Mouse (Mus musculus): ENCODE measurements around the gene Gvin1.
"Not testable (repeated sequence)": the region's sequence is repeated elsewhere in the genome, so short reads cannot be mapped to it uniquely, and the experiment has no call there.

The Gvin1 gene

DNA sequence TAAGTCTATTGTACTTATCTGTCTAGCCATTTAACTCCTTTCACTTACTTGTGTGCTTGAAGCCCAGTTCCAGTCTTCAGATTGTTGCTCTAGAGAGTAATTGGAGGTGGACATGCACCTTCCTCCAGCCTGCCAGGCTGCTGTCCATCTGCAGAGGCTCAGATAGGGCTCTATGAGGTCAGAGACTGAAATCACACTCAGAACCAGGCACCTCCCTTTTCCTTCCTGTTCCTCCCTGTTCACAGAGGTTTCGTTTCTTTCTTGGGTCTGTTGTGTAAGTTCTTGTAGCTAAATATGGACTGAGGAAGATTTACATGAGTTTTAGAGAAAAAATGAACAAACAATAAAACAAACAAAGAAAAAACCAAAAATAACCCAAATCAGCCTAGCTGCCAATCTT lies at the start of gene Gvin1:
Gvin1 (minus strand) TSS at position 150 of the 400 bp plus-strand sequence.
- DNase-seq (ENCODE audit: low spot score) = not testable (repeated sequence)

DNA sequence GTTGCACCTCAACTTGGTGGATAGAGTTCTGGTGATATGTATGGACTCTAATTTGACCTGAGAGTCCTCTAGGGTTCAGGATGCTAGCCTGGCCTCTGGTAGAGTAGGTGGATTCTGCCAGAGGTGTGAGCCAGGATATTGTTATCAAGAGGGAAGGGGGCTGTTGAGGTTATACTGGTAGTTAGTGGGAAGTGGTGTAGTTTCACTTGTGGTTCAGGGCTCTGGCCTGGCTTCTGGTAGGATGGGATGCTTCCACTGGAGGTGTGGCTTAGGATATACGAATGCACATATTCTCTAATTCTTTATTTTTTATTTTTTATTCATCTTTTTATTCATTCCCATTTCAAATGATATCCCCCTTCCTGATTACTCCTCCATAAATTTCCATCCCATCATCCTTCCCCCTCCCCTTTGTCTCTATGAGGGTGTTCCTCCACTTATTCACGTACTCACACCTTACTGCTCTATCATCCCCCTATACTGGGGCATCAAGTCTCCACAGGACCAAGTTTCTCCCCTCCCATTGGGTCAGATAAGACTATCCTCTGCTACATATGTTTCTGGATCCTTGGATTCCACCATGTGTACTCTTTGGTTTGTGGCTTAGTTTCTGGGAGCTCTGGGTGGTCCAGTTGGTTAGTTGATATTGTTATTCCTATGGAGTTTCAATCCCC lies 36.9 kb upstream of the Gvin1 start:
- no peak for DNase-seq (ENCODE audit: low spot score)

DNA sequence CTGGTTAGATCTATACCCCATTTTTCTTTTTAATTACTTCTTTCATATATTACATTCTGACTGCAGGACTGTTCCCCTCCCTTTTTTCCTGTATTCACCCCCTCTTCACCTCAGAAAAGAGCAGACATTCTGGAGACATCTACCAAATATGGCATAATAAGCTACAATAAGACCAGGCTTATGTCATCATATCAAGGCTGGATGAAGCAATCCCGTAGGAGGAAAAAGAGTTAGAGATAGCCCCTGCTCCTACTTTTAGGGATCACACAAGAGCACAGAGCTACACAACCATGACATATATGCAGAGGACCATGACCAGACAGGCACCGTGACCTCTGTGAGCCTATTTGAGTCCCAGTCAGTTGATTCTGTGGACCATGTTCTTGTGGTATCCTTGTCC lies 33.8 kb upstream of the Gvin1 start:
- no peak for DNase-seq (ENCODE audit: low spot score)

DNA sequence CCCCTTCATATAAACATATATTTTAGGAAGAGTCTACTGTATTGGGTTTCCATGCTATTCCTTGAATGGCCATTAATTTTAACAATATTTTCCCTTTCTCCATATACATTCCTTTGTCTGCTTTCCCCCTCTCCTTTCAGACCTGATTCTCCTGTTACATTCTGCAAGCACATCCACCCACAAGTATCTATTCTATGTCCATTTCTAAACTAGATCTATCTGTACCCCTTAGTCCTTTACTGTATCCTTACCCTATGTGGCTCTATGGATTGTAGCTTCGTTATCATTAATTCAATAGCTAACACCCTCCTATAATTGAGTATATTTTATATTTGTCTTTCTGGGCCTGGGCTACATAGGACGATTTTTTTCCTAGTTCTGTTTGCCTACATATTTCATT lies 33.1 kb upstream of the Gvin1 start:
- no peak for DNase-seq (ENCODE audit: low spot score)

DNA sequence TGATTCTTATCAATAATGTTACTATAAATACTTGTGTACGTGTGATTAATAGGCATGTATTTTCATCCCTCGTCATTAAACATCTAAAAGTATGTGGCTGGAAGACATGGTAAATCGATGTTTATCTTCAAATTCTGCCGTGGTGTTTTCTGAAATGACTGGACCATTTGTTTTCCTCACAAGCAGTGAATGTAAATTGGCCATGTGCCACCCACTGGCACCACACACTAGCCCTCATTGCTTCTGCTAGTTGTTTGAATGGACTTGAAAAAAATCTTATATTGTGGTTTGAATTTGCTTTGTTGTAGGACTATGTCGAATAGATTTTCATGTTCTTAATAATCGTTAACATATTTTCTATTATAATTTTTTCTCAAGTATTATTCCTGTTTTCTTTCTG lies 30.5 kb upstream of the Gvin1 start:
- DNase-seq (ENCODE audit: low spot score) = no peak

DNA sequence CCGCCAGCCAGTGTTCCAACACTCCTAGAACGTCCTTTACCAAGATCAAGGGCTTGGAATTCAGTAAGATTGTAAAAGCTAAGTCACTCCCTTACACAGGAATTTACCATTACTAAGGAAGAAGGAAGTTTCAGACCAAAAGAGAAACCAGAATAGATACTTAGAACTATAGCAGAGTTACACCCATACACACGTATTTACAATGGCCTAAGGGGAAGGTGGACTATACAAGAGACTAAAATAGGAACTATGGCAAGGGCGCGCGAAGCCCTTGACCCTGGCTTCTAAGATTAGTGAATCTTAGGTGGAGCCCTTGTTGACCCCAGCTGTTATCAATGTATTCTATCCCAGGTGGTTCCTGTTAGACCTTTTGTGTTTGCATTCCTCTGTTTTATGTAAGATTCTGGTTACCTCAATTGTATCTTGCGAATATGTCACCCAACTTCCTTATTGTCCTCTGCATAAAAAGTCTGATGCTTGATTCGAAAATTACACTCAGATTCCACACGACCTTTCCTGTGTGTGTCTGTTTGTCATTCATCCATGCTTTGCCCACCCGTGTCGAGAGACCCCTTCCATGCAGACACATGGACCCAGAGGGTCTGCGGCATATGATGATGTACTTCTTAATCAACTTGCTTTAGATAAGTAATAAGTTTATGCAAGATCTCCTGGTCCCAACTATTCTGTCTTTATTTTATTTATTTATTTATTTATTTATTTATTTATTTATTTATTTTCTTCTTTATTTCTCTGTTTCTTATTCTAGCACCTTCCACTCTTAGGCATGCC lies 25.6 kb upstream of the Gvin1 start:
- not testable (repeated sequence) for DNase-seq (ENCODE audit: low spot score)

DNA sequence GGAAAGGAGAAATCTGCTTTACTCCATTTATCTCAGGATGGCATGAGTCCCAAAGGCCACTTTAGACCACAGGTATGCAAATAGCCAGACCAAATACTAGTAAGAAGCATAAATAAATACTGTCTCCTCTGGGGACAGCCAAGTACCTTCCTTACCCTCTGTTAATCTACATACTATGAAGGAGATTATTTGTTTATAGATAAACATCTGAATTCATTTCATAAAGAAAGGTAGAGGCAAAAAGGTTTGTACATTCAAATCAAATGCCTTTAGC lies 22.0 kb upstream of the Gvin1 start:
- no peak for DNase-seq (ENCODE audit: low spot score)

DNA sequence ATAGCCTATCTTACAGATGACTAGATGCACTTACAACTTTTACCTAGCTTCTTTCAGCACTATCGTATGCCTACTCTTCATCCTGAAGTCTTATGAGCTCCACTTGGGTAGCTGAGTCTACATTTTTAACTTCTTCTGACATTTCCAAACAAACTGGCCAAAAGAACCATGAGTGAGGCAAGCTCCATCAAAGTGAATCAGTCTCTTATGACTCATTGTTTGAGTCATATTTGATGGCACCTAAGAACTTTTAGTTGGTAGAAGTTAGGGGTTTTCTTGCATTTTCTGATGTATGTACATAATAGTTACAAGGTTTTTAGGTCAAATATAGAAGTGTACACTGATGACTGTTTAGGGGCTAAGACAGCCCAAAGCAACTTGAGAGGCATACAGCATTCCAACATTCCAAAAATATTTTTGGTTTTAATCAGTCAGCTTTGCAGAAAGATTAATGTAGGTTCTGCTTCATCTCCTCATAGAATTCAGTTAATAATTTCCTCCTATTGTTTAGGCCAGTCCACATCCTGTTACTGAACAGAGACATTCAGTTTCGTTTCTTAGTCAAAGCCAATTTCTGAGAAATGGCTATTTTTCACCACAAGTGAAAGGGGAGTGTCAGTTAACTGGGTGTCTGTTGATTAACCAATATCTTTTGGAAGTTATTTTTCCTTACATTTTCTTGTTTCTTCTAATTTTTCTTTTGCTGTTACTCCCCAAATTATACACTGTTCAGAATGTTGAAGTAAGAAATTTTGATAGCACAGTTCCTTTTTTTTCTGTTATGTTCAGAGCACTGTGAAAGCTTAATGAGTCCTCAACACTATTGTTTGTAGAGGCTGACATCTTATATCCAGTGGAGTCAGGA lies 21.4 kb upstream of the Gvin1 start:
- no peak for DNase-seq (ENCODE audit: low spot score)

DNA sequence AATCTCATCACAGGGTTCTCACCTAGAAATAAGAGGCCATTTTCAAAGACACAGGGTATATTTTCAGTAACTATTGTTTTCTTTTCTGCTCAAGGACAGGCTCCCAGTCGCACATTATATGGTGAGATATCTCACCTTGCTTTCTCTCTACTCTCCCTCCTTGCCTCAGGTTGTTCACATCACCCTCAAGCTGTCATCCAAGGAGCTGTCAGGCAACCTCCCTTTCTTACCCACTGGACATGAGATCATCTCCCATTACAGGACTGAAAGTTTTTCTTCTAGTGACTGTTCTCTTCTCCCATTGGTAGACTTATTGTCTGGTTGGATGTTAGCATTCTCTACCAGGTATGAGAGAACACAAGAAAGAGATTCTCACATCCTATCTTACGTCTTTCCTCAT lies 20.5 kb upstream of the Gvin1 start:
- DNase-seq (ENCODE audit: low spot score) = no peak

DNA sequence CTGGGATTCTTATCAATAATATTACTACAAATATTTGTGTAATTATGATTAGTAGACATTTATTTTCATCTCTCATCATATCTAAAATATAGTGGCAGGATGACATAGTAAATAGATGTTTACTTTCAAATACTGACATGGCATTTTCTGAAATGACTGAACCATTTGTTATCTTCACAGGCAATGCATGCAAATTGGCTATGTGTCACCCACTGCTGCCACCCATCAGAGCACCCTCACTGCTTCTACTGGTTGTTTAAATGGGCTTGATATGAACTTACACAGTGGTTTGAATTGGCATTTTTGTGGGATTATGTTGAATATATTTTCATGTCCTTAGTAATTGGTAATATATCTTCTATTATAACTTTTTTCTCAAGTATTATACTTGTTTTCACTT lies 784 bp upstream of the Gvin1 start:
- not testable (repeated sequence) for DNase-seq (ENCODE audit: low spot score)

DNA sequence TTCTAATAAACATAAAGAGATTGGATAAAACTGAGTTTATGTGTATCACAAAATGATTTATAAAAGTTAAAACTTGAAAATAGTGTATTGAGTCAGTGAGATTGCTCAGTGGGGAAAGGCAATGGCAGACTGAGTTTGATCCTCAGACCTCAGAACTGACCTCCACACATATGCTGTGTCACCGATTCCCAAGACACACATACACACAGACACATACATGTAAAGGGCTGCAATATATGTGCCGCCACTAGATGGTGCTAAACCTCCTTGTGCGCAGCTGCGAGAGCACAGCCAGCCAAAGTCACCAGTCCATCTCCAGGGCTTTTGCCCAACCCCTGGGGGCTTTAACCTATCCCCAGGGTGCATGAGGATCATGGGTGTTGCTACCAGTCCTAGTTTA lies 1.4 kb downstream of the Gvin1 start:
- DNase-seq (ENCODE audit: low spot score) = not testable (repeated sequence)

DNA sequence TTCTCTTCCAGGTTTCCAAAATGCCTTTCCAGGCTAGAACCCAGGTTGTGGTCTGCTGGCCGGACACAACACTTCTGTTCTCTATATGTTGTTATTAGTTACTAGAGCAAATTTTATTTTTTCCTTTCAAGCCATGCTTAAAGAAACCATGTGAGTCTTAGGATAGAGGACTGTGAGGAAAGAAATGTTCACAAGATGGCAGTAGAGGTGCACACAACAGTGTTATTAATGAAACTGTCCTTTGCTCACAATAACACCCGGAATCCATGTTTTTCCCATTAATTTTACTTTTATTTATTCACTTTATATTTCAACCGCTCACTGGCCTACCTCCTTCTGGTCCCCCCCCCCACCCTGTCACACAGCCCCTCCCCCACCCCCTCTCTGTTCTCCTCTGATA lies 8.5 kb downstream of the Gvin1 start:
- DNase-seq (ENCODE audit: low spot score) = not testable (repeated sequence)

DNA sequence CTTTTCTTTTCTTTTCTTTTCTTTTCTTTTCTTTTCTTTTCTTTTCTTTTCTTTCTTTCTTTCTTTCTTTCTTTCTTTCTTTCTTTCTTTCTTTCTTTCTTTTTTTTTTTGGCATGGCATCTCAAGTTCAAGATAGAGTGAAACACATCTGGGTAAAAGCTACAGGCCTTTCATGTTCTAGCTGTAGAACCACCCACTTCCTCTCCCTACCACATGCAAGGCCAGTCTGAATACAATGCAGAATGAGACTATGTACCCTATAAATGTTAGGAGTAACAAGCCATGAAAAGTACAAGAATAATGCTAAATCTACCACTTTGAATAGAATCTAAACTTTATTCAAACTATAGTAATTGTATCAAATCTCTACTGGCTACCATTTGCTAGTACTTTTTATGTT lies 38.1 kb downstream of the Gvin1 start:
- not testable (repeated sequence) for DNase-seq (ENCODE audit: low spot score)

DNA sequence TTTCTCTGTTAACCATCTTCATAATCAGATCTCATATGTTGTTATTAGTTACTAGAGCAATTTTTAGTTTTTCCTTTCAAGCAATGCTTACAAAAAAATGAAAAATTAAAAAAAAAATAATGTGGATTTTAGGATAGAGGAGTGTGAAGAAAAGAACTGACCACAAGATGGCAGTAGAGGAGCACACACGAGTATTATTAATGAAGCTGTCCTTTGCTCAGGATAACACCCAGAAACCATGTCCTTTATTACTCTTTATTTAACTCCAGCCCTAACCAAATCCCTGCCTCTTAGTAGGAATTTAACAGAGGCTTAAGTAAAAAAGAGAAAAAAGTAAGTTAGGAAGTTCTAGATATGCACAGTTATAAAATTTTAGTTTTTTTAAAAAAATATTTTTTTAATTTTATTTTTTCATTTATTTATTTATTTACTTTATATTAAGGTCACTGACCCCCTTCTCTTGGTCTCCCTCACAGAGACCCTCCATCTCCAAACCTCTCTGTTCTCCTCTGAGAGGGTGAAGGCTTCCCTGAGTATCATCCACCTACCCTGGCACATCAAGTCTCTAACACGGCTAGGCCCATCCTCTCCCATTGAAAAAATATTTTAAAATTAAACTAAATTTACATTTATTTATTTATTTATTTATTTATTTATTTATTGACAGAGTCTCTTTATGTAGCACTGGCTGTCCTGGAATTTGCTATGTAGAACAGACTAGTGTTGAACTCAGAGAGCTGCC lies 69.9 kb downstream of the Gvin1 start:
- DNase-seq (ENCODE audit: low spot score) = not testable (repeated sequence)

DNA sequence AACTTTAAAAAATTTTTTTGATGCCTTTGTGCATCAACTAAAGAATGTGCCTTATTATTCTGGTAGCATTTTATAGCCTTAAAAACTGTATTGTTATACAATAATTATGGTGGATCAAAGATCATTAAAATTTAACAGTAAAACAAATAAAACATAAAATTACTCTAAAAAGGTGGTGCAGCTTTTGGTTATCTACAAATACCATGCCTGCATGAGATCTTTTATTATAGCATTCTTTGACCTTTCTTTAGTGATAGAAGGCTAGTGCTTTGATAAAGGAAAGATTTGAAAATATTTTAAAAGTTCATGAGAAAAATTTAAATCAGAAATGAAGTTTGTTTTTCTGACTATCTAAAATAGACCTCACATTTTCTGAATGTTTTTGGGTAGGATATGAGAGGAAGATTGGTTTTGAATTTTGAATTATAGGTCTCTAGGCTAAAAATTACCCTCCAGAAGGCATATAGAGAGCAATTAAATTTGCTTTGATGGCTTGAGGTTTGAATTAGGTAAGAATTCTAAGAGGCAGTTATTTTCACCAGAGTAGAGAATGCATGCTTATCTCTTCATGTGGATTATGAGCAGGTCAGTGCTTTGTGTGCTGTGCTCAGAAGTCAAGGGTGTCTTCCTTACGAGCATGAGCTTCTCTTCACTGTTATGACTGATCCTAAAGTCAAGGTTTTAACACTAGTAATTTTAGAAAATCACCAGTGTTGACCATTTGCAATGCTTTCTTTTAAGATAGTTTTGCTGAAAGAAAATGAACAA lies 73.8 kb downstream of the Gvin1 start:
- not testable (repeated sequence) for DNase-seq (ENCODE audit: low spot score)

DNA sequence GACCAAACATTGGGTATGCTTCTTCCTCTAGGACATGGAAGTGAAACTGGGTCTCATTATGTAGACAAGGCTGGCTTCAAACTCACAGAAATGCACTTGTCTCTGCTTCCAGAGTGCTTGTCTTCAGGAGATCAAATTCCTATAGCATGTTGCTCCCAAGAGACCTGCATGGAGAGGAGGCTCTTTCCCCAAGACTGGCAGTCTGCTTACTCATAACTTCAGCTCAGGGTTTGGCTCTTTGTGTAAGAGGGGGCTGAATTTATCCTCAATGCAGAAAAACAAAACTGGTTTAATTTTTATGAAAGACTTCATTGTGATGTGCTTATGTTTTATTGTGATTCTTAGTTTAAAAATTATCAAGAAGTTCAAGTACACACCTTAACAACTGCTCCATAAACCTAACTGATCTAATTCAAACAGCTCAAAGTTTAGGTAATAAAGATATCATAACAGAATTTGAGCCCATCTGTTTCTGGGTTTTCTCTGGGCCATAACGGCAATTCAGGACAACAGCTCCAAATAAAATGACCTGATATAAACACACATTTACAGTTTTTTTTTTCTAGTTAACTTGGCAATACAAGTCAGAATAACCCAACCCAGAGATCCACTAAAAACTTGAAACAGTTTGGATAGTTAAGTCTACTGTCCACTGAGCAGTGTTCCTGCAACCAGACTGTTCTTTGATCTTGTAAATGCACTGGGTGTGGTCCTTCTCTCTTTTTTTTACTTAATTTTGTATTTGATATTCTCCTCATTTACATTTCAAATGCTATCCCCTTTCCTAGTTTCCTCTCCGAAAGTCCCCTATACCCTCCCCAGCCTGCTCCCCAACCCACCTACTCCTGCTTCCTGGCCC lies 97.8 kb downstream of the Gvin1 start:
- not testable (repeated sequence) for DNase-seq (ENCODE audit: low spot score)
